In the genomic region with DNA sequence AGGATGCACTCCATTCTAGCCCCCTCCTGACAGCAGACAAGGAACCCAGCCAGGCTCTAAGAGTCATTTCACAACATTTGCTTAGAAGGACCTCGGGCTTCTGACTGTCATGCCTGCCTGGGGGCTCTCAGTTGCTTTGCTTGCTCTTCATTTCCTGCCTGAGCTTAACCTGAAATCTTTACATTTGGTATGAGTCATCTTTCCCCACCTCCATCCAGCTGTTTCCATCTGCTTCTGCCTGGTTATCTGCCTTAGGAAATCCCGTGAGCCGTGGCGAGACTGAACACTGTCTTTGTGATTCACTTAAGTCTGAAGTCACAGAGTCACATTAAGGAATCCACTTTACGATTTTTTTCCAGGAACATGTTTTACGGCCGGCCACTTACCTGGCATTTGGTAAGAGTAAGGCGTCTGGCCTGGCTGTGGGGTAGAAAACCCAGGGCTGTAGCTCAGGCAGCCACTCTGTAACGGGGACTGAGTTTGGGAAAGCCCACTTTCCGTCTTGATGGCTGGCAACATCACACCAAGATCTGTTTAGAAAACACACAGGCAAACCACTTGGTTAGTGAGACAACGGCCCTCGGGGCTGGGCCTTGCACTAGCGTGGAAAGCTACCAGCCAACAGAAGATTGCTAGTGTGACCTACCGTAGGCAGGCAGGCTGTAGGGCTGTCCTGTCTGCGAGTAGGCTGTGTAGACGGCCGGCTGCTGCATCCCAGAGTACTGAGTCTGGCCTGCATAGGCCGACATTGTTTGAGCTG, we compare ENCODE assay signal across 19 mouse cellular contexts.
DNase-seq lines count a peak whose midpoint lies in the region; ATAC-seq and TF ChIP-seq lines count a peak whose summit lies in the region.
"Had no signal": no experiment of that assay in that cellular context is flagged by ENCODE, and none has a peak within 500 bp of the region (broad histone marks: within the 10 kb centered on the region; RNA-seq: fewer than 3 reads in every experiment).

No protein-coding gene starts in this region.

- no peak overlapping the region for H3K4me3 ChIP-seq in heart, embryonic 11.5 days (ENCODE audit: low read depth, low read length)
- no peak overlapping the region for H3K4me3 ChIP-seq in CH12.LX (replicated peaks in 1 of 3; ENCODE audit: low read depth in 2 of 3, low read length in 2 of 3, poor library complexity in 1 of 3)
- no peak overlapping the region for H3K4me3 ChIP-seq in heart, embryonic 16.5 days (ENCODE audit: low read length)
- H3K4me3 ChIP-seq: liver, embryonic 13.5 days; neural tube, embryonic 12.5 days had no signal

- TF ChIP-seq EP300 in CH12.LX (IDR thresholded peaks at IDR 0.05; ENCODE audit: low read length): peak; percentile 45

- no peak overlapping the region for H3K4me2 ChIP-seq in heart, embryonic 11.5 days
- H3K4me2 ChIP-seq in CH12.LX (ENCODE audit: insufficient read depth, low read depth, poor library complexity, severe bottlenecking): 0 out of 2 replicates have a peak overlapping the region, but pooled peaks have one; percentile 45
- no peak overlapping the region for H3K4me2 ChIP-seq in heart, embryonic 16.5 days (ENCODE audit: low read depth, low read length)
- H3K4me2 ChIP-seq: liver, embryonic 13.5 days; neural tube, embryonic 12.5 days had no signal

- no peak for TF ChIP-seq CTCF in CH12.LX (conservative IDR thresholded peaks at IDR 0.05 in 1 of 2, IDR thresholded peaks at IDR 0.05 in 1 of 2; ENCODE audit: low read depth in 2 of 2, low read length in 2 of 2)

- no peaks in the 10 kb centered on the region for H3K9me3 ChIP-seq in heart, embryonic 11.5 days (replicated peaks; ENCODE audit: control insufficient read depth, low read length)
- H3K9me3 ChIP-seq in CH12.LX (replicated peaks; ENCODE audit: low read length): no peaks in the 10 kb centered on the region
- H3K9me3 ChIP-seq in heart, embryonic 16.5 days (replicated peaks; ENCODE audit: control insufficient read depth, low read length): no peaks in the 10 kb centered on the region
- H3K9me3 ChIP-seq: liver, embryonic 13.5 days; neural tube, embryonic 12.5 days had no signal

- WGBS in heart, embryonic 11.5 days (ENCODE audit: insufficient replicate concordance): 50% methylated on average over 18 of the region's 18 CpGs
- WGBS in heart, embryonic 16.5 days: 54% methylated on average over 18 of the region's 18 CpGs

- dilution Hi-C loops in CH12.LX (cut with MboI; ENCODE audit: extremely low pct_ligation_motif_present, extremely low pct_unique_long_range_greater_than_20kb, low sequenced_read_pairs): no loop called here

- no peaks in the 10 kb centered on the region for H3K36me3 ChIP-seq in heart, embryonic 11.5 days (ENCODE audit: control insufficient read depth, insufficient read depth, low read length)
- no peaks in the 10 kb centered on the region for H3K36me3 ChIP-seq in CH12.LX (replicated peaks in 1 of 2; ENCODE audit: control insufficient read depth in 1 of 2, insufficient read depth in 1 of 2, low read length in 1 of 2)
- H3K36me3 ChIP-seq in heart, embryonic 16.5 days (ENCODE audit: control insufficient read depth, insufficient read depth): no peaks in the 10 kb centered on the region
- H3K36me3 ChIP-seq: liver, embryonic 13.5 days; neural tube, embryonic 12.5 days had no signal

- H3K79me2 ChIP-seq in CH12.LX (replicated peaks; ENCODE audit: control insufficient read depth, extremely low read depth, insufficient read depth, poor library complexity, severe bottlenecking): no peaks in the 10 kb centered on the region

- in situ Hi-C loops in CH12.LX (cut with MboI; ENCODE audit: low pct_ligation_motif_present, low pct_unique_long_range_greater_than_20kb, low sequenced_read_pairs): no loop called here

- no peak for DNase-seq in heart, adult 8-10 months (ENCODE audit: low spot score)
- DNase-seq in 3134 (ENCODE audit: extremely low read depth, insufficient read length, low spot score) (peak; percentile 1), CH12.LX (ENCODE audit: extremely low read depth) (peak; percentile 32), MN1 (ENCODE audit: low spot score) (no peak)
- no peak for DNase-seq in kidney, postnatal 10 days
- DNase-seq in cerebellum, adult 11 months: no peak
- DNase-seq: adrenal gland, postnatal 14 days; cerebellum, adult 8-10 months; gastrocnemius, postnatal 36 days; kidney, adult 9 months; liver, embryonic 13.5 days; thymus, postnatal 14 days had no signal

- H3K4me1 ChIP-seq in heart, embryonic 11.5 days (ENCODE audit: control insufficient read depth, insufficient read depth, low read length): no peaks in the 10 kb centered on the region; the same call in 1 of the 2 replicates
- peaks cover 2 to 8% of the 10 kb centered on the region in 2 experiments; a peak in 3 of 4 replicates for H3K4me1 ChIP-seq in CH12.LX (ENCODE audit: control insufficient read depth in 1 of 2, insufficient read depth in 2 of 2)
- no peaks in the 10 kb centered on the region for H3K4me1 ChIP-seq in heart, embryonic 16.5 days (ENCODE audit: control insufficient read depth, insufficient read depth, low read length)
- H3K4me1 ChIP-seq: liver, embryonic 13.5 days; neural tube, embryonic 12.5 days had no signal

- H3K27ac ChIP-seq in heart, embryonic 11.5 days (ENCODE audit: low read depth, low read length): peak overlapping the region; percentile 50
- H3K27ac ChIP-seq in CH12.LX (ENCODE audit: insufficient read depth, low read depth): no peak overlapping the region
- H3K27ac ChIP-seq in heart, embryonic 16.5 days (ENCODE audit: low read length): 0 out of 2 replicates have a peak overlapping the region, but pooled peaks have one; percentile 7
- H3K27ac ChIP-seq: liver, embryonic 13.5 days; neural tube, embryonic 12.5 days had no signal

- no peaks in the 10 kb centered on the region for H3K27me3 ChIP-seq in heart, embryonic 11.5 days (ENCODE audit: control insufficient read depth, insufficient read depth, low read length)
- H3K27me3 ChIP-seq in CH12.LX (replicated peaks): no peaks in the 10 kb centered on the region
- no peaks in the 10 kb centered on the region for H3K27me3 ChIP-seq in heart, embryonic 16.5 days (ENCODE audit: control insufficient read depth, insufficient read depth, low read length)
- H3K27me3 ChIP-seq: liver, embryonic 13.5 days; neural tube, embryonic 12.5 days had no signal

- TF ChIP-seq RAD21 in CH12.LX (IDR thresholded peaks at IDR 0.05; ENCODE audit: low read depth, low read length): no peak

- no peak for TF ChIP-seq POLR2A in CH12.LX (IDR thresholded peaks at IDR 0.05; ENCODE audit: low read depth, low read length)

- no peak for ATAC-seq in heart, embryonic 11.5 days (replicated peaks; ENCODE audit: insufficient number of reproducible peaks, low FRiP score, low TSS enrichment)
- ATAC-seq in heart, embryonic 16.5 days (replicated peaks; ENCODE audit: extremely low read depth, insufficient read depth, low FRiP score): no peak
- ATAC-seq: CD4-positive, CD25-positive, alpha-beta regulatory T cell, adult 4 months; forebrain, embryonic 14.5 days; inflammation-experienced regulatory T-cells, adult 6 months; lung, postnatal 0 days had no signal

- H3K9ac ChIP-seq in heart, embryonic 11.5 days (ENCODE audit: low read depth, low read length): no peak overlapping the region
- H3K9ac ChIP-seq in CH12.LX (ENCODE audit: insufficient read depth, low read depth): no peak overlapping the region
- H3K9ac ChIP-seq in heart, embryonic 16.5 days (ENCODE audit: low read length): no peak overlapping the region
- H3K9ac ChIP-seq: liver, embryonic 13.5 days; neural tube, embryonic 12.5 days had no signal

TF ChIP-seq in CH12.LX, 34 proteins besides CTCF, POLR2A, EP300 and RAD21:
- TF ChIP-seq KAT2A (IDR thresholded peaks at IDR 0.05; ENCODE audit: insufficient replicate concordance, low read length) (no peak), BHLHE40 (IDR thresholded peaks at IDR 0.05; ENCODE audit: low read depth, low read length) (peak; percentile 33), HCFC1 (IDR thresholded peaks at IDR 0.05; ENCODE audit: low read depth, low read length) (no peak), IRF4 (IDR thresholded peaks at IDR 0.05; ENCODE audit: low read depth, low read length) (0 out of 2 replicates have a peak, but pooled peaks have one; percentile 25), ZKSCAN1 (IDR thresholded peaks at IDR 0.05; ENCODE audit: borderline replicate concordance, low read depth, low read length) (no peak), USF1 (IDR thresholded peaks at IDR 0.05; ENCODE audit: low read depth, low read length) (no peak), ZC3H11A (IDR thresholded peaks at IDR 0.05; ENCODE audit: low read depth, low read length) (no peak), UBTF (IDR thresholded peaks at IDR 0.05; ENCODE audit: low read depth, low read length) (no peak), ELF1 (IDR thresholded peaks at IDR 0.05; ENCODE audit: low read depth, low read length) (no peak), TBP (conservative IDR thresholded peaks at IDR 0.05; ENCODE audit: low read depth, low read length) (no peak), MXI1 (IDR thresholded peaks at IDR 0.05; ENCODE audit: low read depth, low read length) (no peak), ZMIZ1 (IDR thresholded peaks at IDR 0.05; ENCODE audit: low read depth, low read length) (no peak), CHD2 (IDR thresholded peaks at IDR 0.05; ENCODE audit: low read length) (0 out of 2 replicates have a peak, but pooled peaks have one; percentile 20), JUN (IDR thresholded peaks at IDR 0.05; ENCODE audit: insufficient read depth, low read depth, low read length) (0 out of 2 replicates have a peak, but pooled peaks have one; percentile 17), MAFK (IDR thresholded peaks at IDR 0.05; ENCODE audit: insufficient replicate concordance, low read length) (no peak), E2F4 (IDR thresholded peaks at IDR 0.05; ENCODE audit: insufficient replicate concordance, low read depth, low read length) (no peak), JUND (conservative IDR thresholded peaks at IDR 0.05; ENCODE audit: low read depth, low read length) (no peak; the same call in 1 of the 2 replicates), GABPA (IDR thresholded peaks at IDR 0.05; ENCODE audit: insufficient replicate concordance, low read depth, low read length) (no peak), TCF12 (IDR thresholded peaks at IDR 0.05; ENCODE audit: low read depth, low read length) (no peak), USF2 (conservative IDR thresholded peaks at IDR 0.05; ENCODE audit: low read depth, low read length) (no peak), NRF1 (IDR thresholded peaks at IDR 0.05; ENCODE audit: low read depth, low read length) (no peak)

Comparison
In these comparisons a context has a peak if more than half of its experiments do, and no peak if none do; other contexts are left out.
1. DNase-seq: peak in 3134 (single experiment) and CH12.LX (single experiment); none in heart, adult 8-10 months (single experiment), kidney, postnatal 10 days (single experiment), MN1 (single experiment) and cerebellum, adult 11 months (single experiment).